Mouse (Mus musculus) stomach, embryonic 15.5 days (tissue): ENCODE results near the gene Lars2. TPM values are rescaled to one million over a fixed set of nuclear protein-coding genes. Genes with fewer than 3 reads are reported as not detected.
"Not testable (repeated sequence)": the region's sequence is repeated elsewhere in the genome, so short reads cannot be mapped to it uniquely, and the experiment has no call there.

Source experiments
- ATAC-seq: fragments of 200-750 bp; cut with Nextera tagmentation; 2 replicates; pipeline ENCODE4 v1.8.0; 2017; ENCODE audit warnings: low read depth, moderate number of reproducible peaks, moderate TSS enrichment; ENCODE audit not compliant: insufficient read depth, low FRiP score
- H3K27ac ChIP-seq: fragments of 300-500 bp; sonication (generic); 2 replicates; pipeline ENCODE4 v1.5.1; 2015; ENCODE audit warnings: mild to moderate bottlenecking, inconsistent platforms
- H3K27me3 ChIP-seq: fragments of 300-500 bp; sonication (generic); replicated peaks from 2 replicates; pipeline ENCODE4 v1.6.1; 2015; ENCODE audit warnings: inconsistent platforms
- H3K36me3 ChIP-seq: fragments of 300-500 bp; sonication (generic); 2 replicates; pipeline ENCODE4 v1.6.1; 2015; ENCODE audit warnings: inconsistent platforms
- H3K4me1 ChIP-seq: fragments of 300-500 bp; sonication (generic); 2 replicates; pipeline ENCODE4 v1.6.1; 2015; ENCODE audit warnings: inconsistent platforms
- H3K4me2 ChIP-seq: fragments of 300-500 bp; sonication (generic); 2 replicates; pipeline ENCODE4 v1.6.1; 2015; ENCODE audit warnings: mild to moderate bottlenecking, inconsistent platforms
- H3K4me3 ChIP-seq: fragments of 300-500 bp; sonication (generic); replicated peaks from 2 replicates; pipeline ENCODE4 v1.5.1; 2015; ENCODE audit warnings: inconsistent platforms
- H3K9ac ChIP-seq: fragments of 300-500 bp; sonication (generic); 2 replicates; pipeline ENCODE4 v1.6.1; 2015; ENCODE audit warnings: inconsistent platforms
- H3K9me3 ChIP-seq: fragments of 300-500 bp; sonication (generic); 2 replicates; pipeline ENCODE4 v1.6.1; 2016; ENCODE audit warnings: inconsistent platforms
- WGBS: fragments of 180-500 bp; shearing (Covaris S2); methylation state at CpG from one replicate; pipeline ENCODE4 v1.1.7; 2015; 5-methylcytosine and 5-hydroxymethylcytosine counted together
- polyA plus RNA-seq: library from polyadenylated mRNA; unstranded; fragments of >200 nt; fragmentation: Nextera tagmentation; extraction: Ambion mirVana; gene quantifications from 2 replicates; pipeline ENCODE4 v1.2.1, GENCODE M21; 2015

Lars2 gene
- polyA plus RNA-seq, result 908 and 1,059 TPM in 2 replicates

- under 1% methylated on average over 35 of the region's 35 CpGs for WGBS
- ATAC-seq, result peak; percentile 97
Measured at GRCm38 (mm10) chr9:123366708-123367385, at the start of gene Lars2. Gene Lars2, plus strand, starts transcription at chr9:123366927.

GRCm38 (mm10) chr9:123326106-123326505 is 40.6 kb upstream of the Lars2 start:
- ATAC-seq, result no peak
- Histone ChIP-seq H3K9ac (no peak overlapping the region), H3K27me3 (no peaks in the 10 kb centered on the region), H3K4me2 (no peak overlapping the region), H3K36me3 (no peaks in the 10 kb centered on the region), H3K27ac (no peak overlapping the region), H3K9me3 (no peaks in the 10 kb centered on the region), H3K4me3 (no peak overlapping the region), H3K4me1 (no peaks in the 10 kb centered on the region)

More at GRCm38 (mm10) chr9:123366708-123367385, at the start of gene Lars2:
- no peaks in the 10 kb centered on the region for H3K36me3 ChIP-seq
- peak within 1 kb of the TSS; percentile 94 for H3K27ac ChIP-seq
- no peaks in the 10 kb centered on the region for H3K27me3 ChIP-seq
- no peaks in the 10 kb centered on the region for H3K9me3 ChIP-seq
- H3K4me1 ChIP-seq, result no peaks in the 10 kb centered on the region
- peak within 1 kb of the TSS; percentile 71 for H3K9ac ChIP-seq
- H3K4me2 ChIP-seq, result peak within 1 kb of the TSS; percentile 85
- peak within 1 kb of the TSS; percentile 81 for H3K4me3 ChIP-seq

- WGBS, result 79% methylated on average over 3 of the region's 3 CpGs
- no peaks in the 10 kb centered on the region for H3K9me3 ChIP-seq
- H3K36me3 ChIP-seq, result no peaks in the 10 kb centered on the region
- H3K9ac ChIP-seq, result no peak overlapping the region
- no peak overlapping the region for H3K4me3 ChIP-seq
- no peaks in the 10 kb centered on the region for H3K4me1 ChIP-seq
- no peak overlapping the region for H3K27ac ChIP-seq
- ATAC-seq, result no peak
- no peak overlapping the region for H3K4me2 ChIP-seq
- H3K27me3 ChIP-seq, result no peaks in the 10 kb centered on the region
Measured at GRCm38 (mm10) chr9:123328336-123328735, 38.4 kb upstream of the Lars2 start.

GRCm38 (mm10) chr9:123329831-123330230 is 36.9 kb upstream of the Lars2 start:
- no peak overlapping the region for H3K4me3 ChIP-seq
- H3K27ac ChIP-seq, result no peak overlapping the region
- no peaks in the 10 kb centered on the region for H3K9me3 ChIP-seq
- no peaks in the 10 kb centered on the region for H3K27me3 ChIP-seq
- no peak for ATAC-seq
- no peak overlapping the region for H3K9ac ChIP-seq
- no peak overlapping the region for H3K4me2 ChIP-seq
- H3K4me1 ChIP-seq, result no peaks in the 10 kb centered on the region
- no peaks in the 10 kb centered on the region for H3K36me3 ChIP-seq
- WGBS, result 92% methylated on average over 7 of the region's 7 CpGs

GRCm38 (mm10) chr9:123330271-123330670 is 36.5 kb upstream of the Lars2 start:
- H3K27me3 ChIP-seq, H3K9ac ChIP-seq, H3K4me2 ChIP-seq, ATAC-seq, H3K36me3 ChIP-seq, H3K4me3 ChIP-seq, H3K4me1 ChIP-seq, H3K27ac ChIP-seq, H3K9me3 ChIP-seq: not testable (repeated sequence)
- WGBS, result 76% methylated on average over 1 of the region's 1 CpGs

- Histone ChIP-seq H3K27me3 (no peaks in the 10 kb centered on the region), H3K4me2 (no peak overlapping the region), H3K4me1 (no peaks in the 10 kb centered on the region), H3K9me3 (no peaks in the 10 kb centered on the region), H3K36me3 (no peaks in the 10 kb centered on the region), H3K4me3 (no peak overlapping the region), H3K9ac (no peak overlapping the region), H3K27ac (no peak overlapping the region)
- ATAC-seq, result no peak
- WGBS, result 76% methylated on average over 2 of the region's 2 CpGs
Measured at GRCm38 (mm10) chr9:123333479-123333878, 33.2 kb upstream of the Lars2 start.

GRCm38 (mm10) chr9:123335044-123335670 is 31.6 kb upstream of the Lars2 start:
- 49% methylated on average over 5 of the region's 5 CpGs for WGBS
- Histone ChIP-seq H3K4me2 (no peak overlapping the region), H3K36me3 (no peaks in the 10 kb centered on the region), H3K4me3 (no peak overlapping the region), H3K4me1 (no peaks in the 10 kb centered on the region), H3K9me3 (no peaks in the 10 kb centered on the region), H3K27me3 (no peaks in the 10 kb centered on the region), H3K27ac (no peak overlapping the region), H3K9ac (no peak overlapping the region)
- no peak for ATAC-seq

GRCm38 (mm10) chr9:123339651-123340144 is 27.0 kb upstream of the Lars2 start:
- Histone ChIP-seq H3K9ac (no peak overlapping the region), H3K27ac (no peak overlapping the region)
- 34% methylated on average over 3 of the region's 3 CpGs for WGBS

GRCm38 (mm10) chr9:123341256-123341655 is 25.5 kb upstream of the Lars2 start:
- Histone ChIP-seq H3K4me3 (no peak overlapping the region), H3K9ac (no peak overlapping the region), H3K9me3 (no peaks in the 10 kb centered on the region), H3K4me2 (no peak overlapping the region), H3K4me1 (no peaks in the 10 kb centered on the region), H3K36me3 (no peaks in the 10 kb centered on the region), H3K27me3 (no peaks in the 10 kb centered on the region), H3K27ac (no peak overlapping the region)
- 53% methylated on average over 6 of the region's 6 CpGs for WGBS
- no peak for ATAC-seq

More at GRCm38 (mm10) chr9:123339651-123340144, 27.0 kb upstream of the Lars2 start:
- ATAC-seq, result no peak
- H3K36me3 ChIP-seq, result no peaks in the 10 kb centered on the region
- H3K9me3 ChIP-seq, result no peaks in the 10 kb centered on the region
- no peaks in the 10 kb centered on the region for H3K4me1 ChIP-seq
- no peaks in the 10 kb centered on the region for H3K27me3 ChIP-seq
- H3K4me3 ChIP-seq, result no peak overlapping the region
- H3K4me2 ChIP-seq, result no peak overlapping the region

- ATAC-seq, result no peak
- Histone ChIP-seq H3K4me2 (no peak overlapping the region), H3K4me1 (no peaks in the 10 kb centered on the region), H3K9me3 (no peaks in the 10 kb centered on the region), H3K9ac (no peak overlapping the region), H3K4me3 (no peak overlapping the region), H3K27ac (no peak overlapping the region), H3K36me3 (no peaks in the 10 kb centered on the region), H3K27me3 (no peaks in the 10 kb centered on the region)
- 63% methylated on average over 3 of the region's 3 CpGs for WGBS
Measured at GRCm38 (mm10) chr9:123343069-123343468, 23.7 kb upstream of the Lars2 start.

GRCm38 (mm10) chr9:123349286-123349685 is 17.4 kb upstream of the Lars2 start:
- H3K36me3 ChIP-seq, H3K4me3 ChIP-seq, H3K4me1 ChIP-seq, ATAC-seq, H3K9me3 ChIP-seq, H3K9ac ChIP-seq, H3K27ac ChIP-seq, H3K4me2 ChIP-seq, H3K27me3 ChIP-seq: not testable (repeated sequence)
- WGBS, result 85% methylated on average over 1 of the region's 1 CpGs

GRCm38 (mm10) chr9:123359981-123360380 is 6.7 kb upstream of the Lars2 start:
- Histone ChIP-seq H3K27ac (no peak overlapping the region), H3K4me2 (no peak overlapping the region), H3K4me1 (no peaks in the 10 kb centered on the region), H3K36me3 (no peaks in the 10 kb centered on the region), H3K9ac (no peak overlapping the region), H3K27me3 (no peaks in the 10 kb centered on the region), H3K9me3 (no peaks in the 10 kb centered on the region), H3K4me3 (no peak overlapping the region)
- 54% methylated on average over 3 of the region's 3 CpGs for WGBS
- ATAC-seq, result no peak
